Mouse (Mus musculus): ENCODE measurements around the gene Fabp2. TPM values are rescaled to one million over a fixed set of nuclear protein-coding genes. Genes with fewer than 3 reads are reported as not detected.

The Fabp2 gene
- polyA plus RNA-seq, 1 experiment: not detected

- Histone ChIP-seq H3K4me3 (replicated peaks) (no peak overlapping the region), H3K4me1 (no peaks in the 10 kb centered on the region), H3K27me3 (replicated peaks) (peaks cover 6% of the 10 kb centered on the region), H3K9me3 (no peaks in the 10 kb centered on the region), H3K36me3 (replicated peaks; ENCODE audit: low read length) (no peaks in the 10 kb centered on the region)
- no peak for TF ChIP-seq GATA1 (IDR thresholded peaks at IDR 0.05; ENCODE audit: borderline replicate concordance, low read length)
- no peak for TF ChIP-seq FLI1 (IDR thresholded peaks at IDR 0.05; ENCODE audit: low read length)
Measured at GRCm38 (mm10) chr3:122878705-122879315, 16.1 kb upstream of the Fabp2 start.

- TF ChIP-seq FLI1 (IDR thresholded peaks at IDR 0.05; ENCODE audit: low read length) (no peak), GATA1 (IDR thresholded peaks at IDR 0.05; ENCODE audit: borderline replicate concordance, low read length) (no peak)
- Histone ChIP-seq H3K4me1 (peaks cover 7% of the 10 kb centered on the region; the same call in 1 of the 2 replicates), H3K4me3 (replicated peaks) (no peak overlapping the region), H3K36me3 (replicated peaks; ENCODE audit: low read length) (no peaks in the 10 kb centered on the region), H3K27me3 (replicated peaks) (no peaks in the 10 kb centered on the region), H3K9me3 (no peaks in the 10 kb centered on the region)
Measured at GRCm38 (mm10) chr3:122887505-122888301, 7.2 kb upstream of the Fabp2 start.

- peaks cover 7% of the 10 kb centered on the region; the same call in 1 of the 2 replicates for H3K4me1 ChIP-seq
- no peaks in the 10 kb centered on the region for H3K36me3 ChIP-seq (replicated peaks; ENCODE audit: low read length)
- no peaks in the 10 kb centered on the region for H3K27me3 ChIP-seq (replicated peaks)
- H3K9me3 ChIP-seq: no peaks in the 10 kb centered on the region
- no peak overlapping the region for H3K4me3 ChIP-seq (replicated peaks)
- TF ChIP-seq FLI1 (IDR thresholded peaks at IDR 0.05; ENCODE audit: low read length) (no peak), GATA1 (IDR thresholded peaks at IDR 0.05; ENCODE audit: borderline replicate concordance, low read length) (no peak)
Measured at GRCm38 (mm10) chr3:122888371-122888819, 6.5 kb upstream of the Fabp2 start.

- Histone ChIP-seq H3K27me3 (replicated peaks) (no peaks in the 10 kb centered on the region), H3K36me3 (replicated peaks; ENCODE audit: low read length) (no peaks in the 10 kb centered on the region), H3K4me3 (replicated peaks) (no peak overlapping the region), H3K9me3 (no peaks in the 10 kb centered on the region), H3K4me1 (no peaks in the 10 kb centered on the region)
- TF ChIP-seq GATA1 (IDR thresholded peaks at IDR 0.05; ENCODE audit: borderline replicate concordance, low read length) (no peak), FLI1 (IDR thresholded peaks at IDR 0.05; ENCODE audit: low read length) (no peak)
Measured at GRCm38 (mm10) chr3:122895189-122895731, 388 bp downstream of the Fabp2 start.

GRCm38 (mm10) chr3:122898254-122898653, 3.4 kb downstream of the Fabp2 start:
- no peak for TF ChIP-seq GATA1 (IDR thresholded peaks at IDR 0.05; ENCODE audit: borderline replicate concordance, low read length)
- no peak for TF ChIP-seq FLI1 (IDR thresholded peaks at IDR 0.05; ENCODE audit: low read length)
- no peak overlapping the region for H3K4me3 ChIP-seq (replicated peaks)
- no peaks in the 10 kb centered on the region for H3K9me3 ChIP-seq
- no peaks in the 10 kb centered on the region for H3K27me3 ChIP-seq (replicated peaks)
- H3K36me3 ChIP-seq (replicated peaks; ENCODE audit: low read length): no peaks in the 10 kb centered on the region
- no peaks in the 10 kb centered on the region for H3K4me1 ChIP-seq

GRCm38 (mm10) chr3:122903746-122904433, 9.0 kb downstream of the Fabp2 start:
- TF ChIP-seq FLI1 (IDR thresholded peaks at IDR 0.05; ENCODE audit: low read length): no peak
- H3K36me3 ChIP-seq (replicated peaks; ENCODE audit: low read length): peaks cover 6% of the 10 kb centered on the region
- peaks cover 8% of the 10 kb centered on the region; the same call in 1 of the 2 replicates for H3K4me1 ChIP-seq
- no peak overlapping the region for H3K4me3 ChIP-seq (replicated peaks)
- H3K27me3 ChIP-seq (replicated peaks): no peaks in the 10 kb centered on the region
- H3K9me3 ChIP-seq: peaks cover 17% of the 10 kb centered on the region

- no peak overlapping the region for H3K4me3 ChIP-seq (replicated peaks)
- H3K27me3 ChIP-seq (replicated peaks): no peaks in the 10 kb centered on the region
- peaks cover 8% of the 10 kb centered on the region; the same call in 1 of the 2 replicates for H3K4me1 ChIP-seq
- H3K9me3 ChIP-seq: peaks cover 20% of the 10 kb centered on the region
- peaks cover 6% of the 10 kb centered on the region for H3K36me3 ChIP-seq (replicated peaks; ENCODE audit: low read length)
- no peak for TF ChIP-seq GATA1 (IDR thresholded peaks at IDR 0.05; ENCODE audit: borderline replicate concordance, low read length)
- no peak for TF ChIP-seq FLI1 (IDR thresholded peaks at IDR 0.05; ENCODE audit: low read length)
Measured at GRCm38 (mm10) chr3:122907841-122908240, 13.0 kb downstream of the Fabp2 start.

- H3K4me1 ChIP-seq: peaks cover 23% of the 10 kb centered on the region
- no peaks in the 10 kb centered on the region for H3K27me3 ChIP-seq (replicated peaks)
- no peaks in the 10 kb centered on the region for H3K36me3 ChIP-seq (replicated peaks; ENCODE audit: low read length)
- TF ChIP-seq FLI1 (IDR thresholded peaks at IDR 0.05; ENCODE audit: low read length): no peak
- no peak for TF ChIP-seq GATA1 (IDR thresholded peaks at IDR 0.05; ENCODE audit: borderline replicate concordance, low read length)
- H3K9me3 ChIP-seq: no peaks in the 10 kb centered on the region
- H3K4me3 ChIP-seq (replicated peaks): no peak overlapping the region
Measured at GRCm38 (mm10) chr3:122915493-122915892, 20.6 kb downstream of the Fabp2 start.

- no peak for TF ChIP-seq GATA1 (IDR thresholded peaks at IDR 0.05; ENCODE audit: borderline replicate concordance, low read length)
- TF ChIP-seq FLI1 (IDR thresholded peaks at IDR 0.05; ENCODE audit: low read length): no peak
- H3K4me3 ChIP-seq (replicated peaks): no peak overlapping the region
- no peaks in the 10 kb centered on the region for H3K36me3 ChIP-seq (replicated peaks; ENCODE audit: low read length)
- no peaks in the 10 kb centered on the region for H3K27me3 ChIP-seq (replicated peaks)
- peaks cover 30% of the 10 kb centered on the region for H3K4me1 ChIP-seq
- H3K9me3 ChIP-seq: no peaks in the 10 kb centered on the region
Measured at GRCm38 (mm10) chr3:122916191-122916680, 21.4 kb downstream of the Fabp2 start.

All from megakaryocyte, embryonic 14.5 days (primary cell).